Mouse (Mus musculus): ENCODE data around the gene Cep57. TPM values are rescaled to one million over a fixed set of nuclear protein-coding genes. Genes with fewer than 3 reads are reported as not detected.

Cep57 gene
- 19.2 and 22.4 TPM in 2 replicates for polyA plus RNA-seq (2012; rRNA removed)

DNA sequence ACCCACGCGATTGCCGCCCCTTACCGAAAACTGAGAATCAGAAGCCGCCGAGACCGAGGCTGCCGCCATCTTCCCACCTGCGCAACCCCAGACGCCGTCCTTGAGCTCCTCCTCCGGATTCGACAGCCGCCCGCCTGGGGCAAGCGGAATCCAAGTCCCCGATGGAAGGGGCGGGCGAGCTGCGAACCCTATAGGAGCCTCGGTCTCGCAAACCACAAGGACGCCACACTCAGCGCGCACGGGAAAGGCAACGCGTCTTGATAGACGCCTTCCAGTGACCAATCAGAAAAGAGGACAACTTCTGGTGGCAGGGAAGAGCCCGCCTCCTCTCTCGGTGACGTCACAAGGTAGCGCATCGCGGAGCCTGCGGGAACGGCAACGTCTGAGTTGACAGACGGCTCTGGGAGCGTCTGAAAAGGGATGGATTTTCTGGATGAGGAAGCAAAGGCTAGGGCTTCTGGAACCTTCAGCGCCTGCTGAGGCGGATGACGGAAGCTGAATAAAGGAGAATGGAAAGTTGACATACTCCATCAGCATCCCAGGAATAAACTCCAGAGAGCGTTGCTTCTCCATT, at the start of gene Cep57:
Cep57 (minus strand) TSS at position 276 of the 574 bp plus-strand sequence.
- Histone ChIP-seq H3K4me1 (ENCODE audit: control insufficient read depth, insufficient read depth, low read length) (no peaks in the 10 kb centered on the region; the same call in 1 of the 2 replicates), H3K27ac (ENCODE audit: insufficient read depth, low read length) (peak within 1 kb of the TSS; percentile 89), H3K4me3 (ENCODE audit: insufficient read depth, low read length) (peak within 1 kb of the TSS; percentile 45)
- TF ChIP-seq CTCF (IDR thresholded peaks at IDR 0.05; ENCODE audit: extremely low read depth, insufficient read depth, low read length), result no peak
- TF ChIP-seq POLR2A (IDR thresholded peaks at IDR 0.05; ENCODE audit: extremely low read depth, insufficient read depth, low read length), result peak; percentile 80; the same call in 1 of the 2 replicates

DNA sequence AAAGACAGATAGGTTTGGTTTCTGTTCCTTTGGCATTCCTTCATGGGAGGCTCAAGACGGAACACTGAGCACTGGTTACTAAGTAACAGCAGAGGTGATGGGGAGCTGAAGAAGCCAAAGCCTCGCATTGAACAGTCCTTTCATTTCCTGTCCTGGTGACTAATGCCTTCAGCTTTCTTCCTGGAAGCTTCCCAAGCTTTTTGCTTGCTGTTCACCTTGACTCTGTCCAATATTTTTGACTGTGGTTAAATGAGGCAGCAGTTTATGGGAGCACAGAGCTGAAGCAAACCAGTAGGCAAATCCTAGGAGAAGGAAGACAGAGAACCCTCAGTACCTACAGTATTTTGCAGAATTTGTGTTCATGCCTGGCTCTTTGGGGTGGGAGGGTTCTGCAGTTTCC, 48.4 kb upstream of the Cep57 start:
- no peaks in the 10 kb centered on the region for H3K4me1 ChIP-seq (ENCODE audit: control insufficient read depth, insufficient read depth, low read length)

DNA sequence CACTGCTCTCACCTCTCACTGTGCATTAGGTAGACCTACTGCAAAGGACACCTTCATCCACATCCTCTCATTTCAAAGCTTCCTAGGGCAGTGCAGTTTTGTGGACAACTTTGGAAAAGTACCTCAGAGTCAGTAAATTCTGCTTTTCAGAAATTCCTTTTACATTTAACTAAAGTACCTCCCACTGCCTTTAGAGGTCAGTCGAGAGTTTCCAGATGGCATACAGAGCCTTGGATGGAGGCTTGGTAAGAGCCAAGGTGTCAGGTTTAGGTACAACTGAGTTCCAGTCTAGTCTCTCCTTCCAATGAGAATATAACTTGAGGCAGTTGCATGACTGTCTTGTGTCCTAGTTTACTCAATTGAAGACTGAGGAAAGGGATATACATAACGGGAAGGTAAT, 47.5 kb upstream of the Cep57 start:
- Histone ChIP-seq H3K4me3 (ENCODE audit: insufficient read depth, low read length) (no peak overlapping the region), H3K4me1 (ENCODE audit: control insufficient read depth, insufficient read depth, low read length) (no peaks in the 10 kb centered on the region), H3K27ac (ENCODE audit: insufficient read depth, low read length) (no peak overlapping the region)
- peak; percentile 28; the same call in 1 of the 2 replicates for TF ChIP-seq CTCF (IDR thresholded peaks at IDR 0.05; ENCODE audit: extremely low read depth, insufficient read depth, low read length)
- TF ChIP-seq POLR2A (IDR thresholded peaks at IDR 0.05; ENCODE audit: extremely low read depth, insufficient read depth, low read length), result no peak

More for the DNA sequence above, 48.4 kb upstream of the Cep57 start:
- H3K27ac ChIP-seq (ENCODE audit: insufficient read depth, low read length), result no peak overlapping the region
- TF ChIP-seq POLR2A (IDR thresholded peaks at IDR 0.05; ENCODE audit: extremely low read depth, insufficient read depth, low read length) (no peak), CTCF (IDR thresholded peaks at IDR 0.05; ENCODE audit: extremely low read depth, insufficient read depth, low read length) (no peak)
- H3K4me3 ChIP-seq (ENCODE audit: insufficient read depth, low read length), result no peak overlapping the region

DNA sequence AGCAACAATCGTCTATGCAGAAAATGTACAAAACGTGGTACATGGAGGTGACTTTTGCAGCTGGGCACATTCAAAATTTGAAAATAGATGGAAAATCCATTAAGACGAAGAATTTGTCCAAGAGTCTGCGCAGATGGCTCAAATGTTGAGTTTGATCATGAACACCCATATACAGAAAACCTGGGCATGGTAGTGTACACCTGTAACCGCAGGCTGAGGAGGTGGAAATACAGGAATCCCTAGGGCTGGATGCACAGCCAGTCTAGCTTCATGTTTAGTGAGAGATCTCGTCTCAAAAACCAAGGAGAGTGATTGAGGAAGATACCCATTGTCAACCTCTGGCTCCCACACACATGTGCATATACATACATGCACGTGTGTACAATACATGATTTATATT, 44.7 kb upstream of the Cep57 start:
- H3K4me3 ChIP-seq (ENCODE audit: insufficient read depth, low read length), result no peak overlapping the region

DNA sequence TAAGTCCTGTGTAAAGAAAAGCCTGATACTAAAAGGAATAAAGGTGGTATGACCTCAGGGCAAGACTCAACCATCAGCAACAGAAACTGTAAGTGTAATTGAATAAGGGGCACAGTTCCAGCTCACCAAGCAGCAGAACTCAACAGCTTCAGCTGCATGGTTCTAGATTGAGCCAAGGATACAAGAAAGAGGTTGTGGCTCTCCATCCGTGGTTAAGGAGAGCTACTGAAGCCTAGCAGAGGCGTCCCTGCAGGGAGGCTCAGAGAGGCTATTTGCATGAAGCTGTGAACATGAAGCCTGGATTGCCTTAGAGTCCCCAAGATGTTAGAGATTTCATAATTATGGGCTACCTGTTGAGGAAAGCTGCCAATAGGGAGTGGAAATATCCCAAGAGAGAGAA, 40.7 kb upstream of the Cep57 start:
- Histone ChIP-seq H3K27ac (ENCODE audit: insufficient read depth, low read length) (no peak overlapping the region), H3K4me3 (ENCODE audit: insufficient read depth, low read length) (no peak overlapping the region), H3K4me1 (ENCODE audit: control insufficient read depth, insufficient read depth, low read length) (no peaks in the 10 kb centered on the region)
- no peak for TF ChIP-seq CTCF (IDR thresholded peaks at IDR 0.05; ENCODE audit: extremely low read depth, insufficient read depth, low read length)
- TF ChIP-seq POLR2A (IDR thresholded peaks at IDR 0.05; ENCODE audit: extremely low read depth, insufficient read depth, low read length), result no peak

More for the DNA sequence above, 44.7 kb upstream of the Cep57 start:
- no peak for TF ChIP-seq CTCF (IDR thresholded peaks at IDR 0.05; ENCODE audit: extremely low read depth, insufficient read depth, low read length)
- no peak for TF ChIP-seq POLR2A (IDR thresholded peaks at IDR 0.05; ENCODE audit: extremely low read depth, insufficient read depth, low read length)
- H3K4me1 ChIP-seq (ENCODE audit: control insufficient read depth, insufficient read depth, low read length), result no peaks in the 10 kb centered on the region
- no peak overlapping the region for H3K27ac ChIP-seq (ENCODE audit: insufficient read depth, low read length)

DNA sequence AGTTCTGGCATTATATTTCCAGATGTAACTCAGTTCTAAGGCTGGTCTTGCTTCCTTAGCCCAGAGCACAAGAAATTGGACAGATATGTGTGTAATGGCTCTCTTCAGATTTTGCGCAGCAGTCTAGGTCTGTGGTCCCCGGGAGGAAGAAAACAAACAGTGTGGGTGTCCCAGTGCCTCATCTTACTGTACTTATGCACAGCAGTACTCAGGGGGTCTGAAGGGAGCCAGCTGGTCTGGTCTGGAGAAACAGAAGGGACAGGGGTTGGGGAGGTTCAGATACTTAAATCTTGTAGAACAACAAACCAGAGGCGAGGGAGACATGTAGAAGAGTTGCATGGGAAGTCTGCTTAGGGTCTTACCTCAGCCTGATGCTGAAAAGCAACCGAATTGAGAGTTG, 29.9 kb upstream of the Cep57 start:
- no peak overlapping the region for H3K4me3 ChIP-seq (ENCODE audit: insufficient read depth, low read length)
- no peak overlapping the region for H3K27ac ChIP-seq (ENCODE audit: insufficient read depth, low read length)
- TF ChIP-seq POLR2A (IDR thresholded peaks at IDR 0.05; ENCODE audit: extremely low read depth, insufficient read depth, low read length), result no peak
- TF ChIP-seq CTCF (IDR thresholded peaks at IDR 0.05; ENCODE audit: extremely low read depth, insufficient read depth, low read length), result no peak
- H3K4me1 ChIP-seq (ENCODE audit: control insufficient read depth, insufficient read depth, low read length), result no peaks in the 10 kb centered on the region

DNA sequence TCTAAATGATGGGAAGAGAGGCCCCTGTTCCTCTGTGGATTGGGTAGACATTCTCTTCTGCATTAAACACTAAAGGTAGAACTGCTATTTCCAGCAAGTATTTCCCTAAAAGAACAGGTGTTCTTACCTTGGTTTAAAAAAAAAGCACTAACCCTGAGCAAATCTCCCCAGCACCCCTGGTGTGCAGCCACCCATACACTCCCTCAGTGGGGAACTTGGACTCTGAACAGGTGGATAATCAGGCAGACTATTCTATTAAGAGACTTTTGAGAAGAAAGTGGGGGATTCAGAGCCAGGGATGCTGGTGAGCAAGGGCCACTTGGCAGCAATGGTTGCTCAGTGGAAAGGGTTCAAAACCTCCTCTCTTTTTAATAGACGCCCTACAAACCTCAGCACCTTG, 29.3 kb upstream of the Cep57 start:
- no peak for TF ChIP-seq POLR2A (IDR thresholded peaks at IDR 0.05; ENCODE audit: extremely low read depth, insufficient read depth, low read length)
- no peak for TF ChIP-seq CTCF (IDR thresholded peaks at IDR 0.05; ENCODE audit: extremely low read depth, insufficient read depth, low read length)
- Histone ChIP-seq H3K4me3 (ENCODE audit: insufficient read depth, low read length) (no peak overlapping the region), H3K27ac (ENCODE audit: insufficient read depth, low read length) (no peak overlapping the region), H3K4me1 (ENCODE audit: control insufficient read depth, insufficient read depth, low read length) (no peaks in the 10 kb centered on the region)

DNA sequence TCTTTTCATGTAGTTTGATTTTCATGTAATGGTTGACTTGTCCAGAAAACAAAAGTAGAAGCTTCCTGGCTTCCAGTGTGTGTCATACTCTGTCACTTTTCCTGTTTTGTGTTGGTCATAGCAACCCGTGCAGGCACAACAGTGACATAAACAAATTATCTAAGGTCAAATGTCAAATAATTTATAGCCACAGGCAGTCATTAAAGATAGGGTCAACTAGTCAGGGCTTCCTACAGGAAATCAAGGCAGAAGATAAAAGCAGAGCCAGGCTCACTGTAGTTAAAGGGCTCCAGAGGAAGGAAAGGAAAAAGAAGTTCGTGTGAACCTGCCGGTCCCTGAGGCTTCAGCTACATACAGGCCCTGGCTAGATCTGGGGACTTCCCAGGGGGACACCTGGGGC, 27.0 kb upstream of the Cep57 start:
- Histone ChIP-seq H3K4me3 (ENCODE audit: insufficient read depth, low read length) (no peak overlapping the region), H3K27ac (ENCODE audit: insufficient read depth, low read length) (no peak overlapping the region), H3K4me1 (ENCODE audit: control insufficient read depth, insufficient read depth, low read length) (no peaks in the 10 kb centered on the region)
- TF ChIP-seq CTCF (IDR thresholded peaks at IDR 0.05; ENCODE audit: extremely low read depth, insufficient read depth, low read length), result no peak
- TF ChIP-seq POLR2A (IDR thresholded peaks at IDR 0.05; ENCODE audit: extremely low read depth, insufficient read depth, low read length), result no peak

DNA sequence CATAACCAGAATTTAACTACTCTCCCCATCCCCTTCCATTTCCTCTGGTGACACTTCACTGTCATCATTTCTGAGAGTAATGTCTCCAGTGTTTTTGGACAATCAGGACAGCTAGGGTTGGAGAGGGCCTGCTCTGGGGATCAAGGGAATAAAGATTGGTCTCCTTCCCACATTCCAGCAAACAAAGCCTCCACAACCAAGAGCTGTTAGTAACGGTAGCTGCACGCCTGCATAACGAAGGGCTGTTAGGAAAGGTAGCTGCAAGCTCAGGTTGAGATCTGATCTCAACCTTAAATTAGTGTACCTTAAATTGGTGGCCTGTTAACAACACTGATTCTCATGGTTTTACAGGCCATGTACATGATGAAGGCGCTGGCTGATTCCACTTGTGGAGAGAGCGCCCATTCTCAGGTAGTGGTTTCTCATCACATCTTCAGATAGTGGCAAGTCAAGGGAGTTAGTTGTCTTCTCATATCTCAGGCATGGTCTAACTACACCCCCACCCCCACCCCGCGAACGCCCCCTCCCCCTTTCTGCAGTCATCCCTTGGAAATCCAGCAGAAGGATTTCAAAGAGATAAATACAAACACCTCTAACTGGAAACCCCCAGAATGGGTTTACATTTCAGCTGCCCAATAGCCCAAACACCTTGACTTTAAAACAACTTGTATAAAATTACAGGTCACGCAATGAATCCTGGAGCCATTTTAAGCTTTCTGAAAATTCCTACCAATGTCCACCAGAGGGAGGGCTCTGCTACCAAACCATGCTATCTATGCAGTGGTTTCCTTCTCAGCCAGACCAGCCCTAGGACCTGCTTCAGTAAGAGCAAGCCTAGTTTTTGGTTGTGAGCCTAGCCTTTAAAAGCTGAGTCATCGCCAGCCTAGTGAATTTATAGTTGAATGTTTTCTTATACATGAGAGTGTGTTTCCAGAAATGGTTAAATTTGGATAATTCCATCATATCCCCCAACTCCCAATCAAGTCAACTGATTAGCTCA, 21.9 kb upstream of the Cep57 start:
- Histone ChIP-seq H3K4me3 (ENCODE audit: insufficient read depth, low read length) (no peak overlapping the region), H3K4me1 (ENCODE audit: control insufficient read depth, insufficient read depth, low read length) (no peaks in the 10 kb centered on the region), H3K27ac (ENCODE audit: insufficient read depth, low read length) (no peak overlapping the region)
- TF ChIP-seq POLR2A (IDR thresholded peaks at IDR 0.05; ENCODE audit: extremely low read depth, insufficient read depth, low read length) (no peak), CTCF (IDR thresholded peaks at IDR 0.05; ENCODE audit: extremely low read depth, insufficient read depth, low read length) (peak; percentile 62)

Data from cortical plate, adult 2 months (tissue).